Mouse (Mus musculus): Measurements from ENCODE around the gene Nono. TPM values are rescaled to one million over a fixed set of nuclear protein-coding genes. Genes with fewer than 3 reads are reported as not detected.
A peak's percentile ranks its signal among the peaks of the same experiment; 100 is the strongest.
"Not testable (repeated sequence)": the region's sequence is repeated elsewhere in the genome, so short reads cannot be mapped to it uniquely, and the experiment has no call there.

The Nono gene
- total RNA-seq, 2 experiments from 2014 or later = 40.0 to 42.7 TPM

- Histone ChIP-seq H3K4me3 (peak within 1 kb of the TSS; percentile 72), H3K27ac (peak within 1 kb of the TSS; percentile 91)
- TF ChIP-seq CTCF (IDR thresholded peaks at IDR 0.05) = no peak
- intact Hi-C loops (cut with DNase I) = loop anchor here (10.0 kb wide), 1 partner anchor 94 kb away; no protein-coding TSS in a partner anchor
- DNase-seq = no peak
These were observed 8.4 kb upstream of the Nono start, which contains the start of gene Zmym3 for GRCm38 (mm10) chrX:101420700-101421095. Zmym3 (minus strand) TSS chrX:101420849.

- Histone ChIP-seq H3K27ac (no peak overlapping the region), H3K4me3 (no peak overlapping the region)
- no peak for TF ChIP-seq CTCF (IDR thresholded peaks at IDR 0.05)
- intact Hi-C loops (cut with DNase I) = loop anchor here (10.0 kb wide), 1 partner anchor 91 kb away; no protein-coding TSS in a partner anchor
- no peak for DNase-seq
These were observed 5.7 kb upstream of the Nono start for GRCm38 (mm10) chrX:101423462-101423861.

GRCm38 (mm10) chrX:101427774-101428173 lies 1.3 kb upstream of the Nono start:
- Histone ChIP-seq H3K4me3 (no peak overlapping the region), H3K27ac (no peak overlapping the region)
- DNase-seq = peak; percentile 44
- TF ChIP-seq CTCF (IDR thresholded peaks at IDR 0.05) = peak; percentile 63
- intact Hi-C loops (cut with DNase I) = loop anchor here (5.0 to 10.0 kb wide), 2 partner anchors 87 to 295 kb away; no protein-coding TSS in a partner anchor

- H3K4me3 ChIP-seq = peak overlapping the region; percentile 88
- peak overlapping the region; percentile 93 for H3K27ac ChIP-seq
- DNase-seq = no peak
- intact Hi-C loops (cut with DNase I) = loop anchor here (1.0 to 10.0 kb wide), 3 partner anchors 59 to 296 kb away; no protein-coding TSS in a partner anchor
- no peak for TF ChIP-seq CTCF (IDR thresholded peaks at IDR 0.05)
These were observed 355 bp upstream of the Nono start for GRCm38 (mm10) chrX:101428785-101429141.

GRCm38 (mm10) chrX:101429976-101430375 lies 858 bp downstream of the Nono start:
- intact Hi-C loops (cut with DNase I) = loop anchor here (1.0 to 10.0 kb wide), 3 partner anchors 57 to 298 kb away; no protein-coding TSS in a partner anchor
- peak overlapping the region; percentile 88 for H3K4me3 ChIP-seq
- TF ChIP-seq CTCF (IDR thresholded peaks at IDR 0.05) = no peak
- H3K27ac ChIP-seq = peak overlapping the region; percentile 93
- DNase-seq = no peak

DNA sequence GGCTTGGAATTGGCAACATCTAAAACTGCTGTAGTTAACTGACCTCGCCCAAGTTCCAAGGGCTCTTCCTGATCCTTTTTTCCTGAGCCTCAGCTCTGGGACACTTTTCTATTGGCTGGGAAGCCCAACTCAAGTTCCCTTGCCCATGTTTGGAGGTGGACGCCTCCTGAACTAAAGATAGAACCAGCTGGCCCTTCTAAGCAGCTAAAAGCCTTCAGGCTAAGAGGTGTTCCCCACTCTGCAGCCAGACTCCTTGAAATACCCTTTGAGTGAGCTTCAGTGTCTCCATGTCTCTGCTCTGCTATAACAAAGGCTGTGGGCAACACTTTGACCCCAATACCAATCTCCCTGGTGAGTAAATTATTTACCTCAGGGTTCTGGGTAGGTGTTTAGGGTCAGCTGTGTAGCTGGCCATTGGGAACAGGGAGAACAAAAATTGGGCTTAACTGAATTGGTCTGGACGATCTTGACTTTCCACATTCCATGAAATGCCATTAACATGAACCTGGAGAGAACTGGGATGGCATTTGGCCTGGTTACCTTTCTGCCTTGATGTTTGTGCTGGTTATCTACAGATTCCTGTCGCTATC lies 19.9 kb downstream of the Nono start, which contains the start of gene Itgb1bp2:
Itgb1bp2 (plus strand) TSS at position 203 of the 590 bp plus-strand sequence.
- H3K27ac ChIP-seq = peak within 1 kb of the TSS; percentile 87
- intact Hi-C loops (cut with DNase I) = no loop called here
- peak; percentile 58 for DNase-seq
- H3K4me3 ChIP-seq = peak within 1 kb of the TSS; percentile 69
- no peak for TF ChIP-seq CTCF (IDR thresholded peaks at IDR 0.05)

GRCm38 (mm10) chrX:101451147-101451546 lies 22.0 kb downstream of the Nono start:
- no peak overlapping the region for H3K27ac ChIP-seq
- H3K4me3 ChIP-seq = peak overlapping the region; percentile 69
- DNase-seq = no peak
- intact Hi-C loops (cut with DNase I) = no loop called here
- TF ChIP-seq CTCF (IDR thresholded peaks at IDR 0.05) = no peak

GRCm38 (mm10) chrX:101451591-101451990 lies 22.5 kb downstream of the Nono start:
- TF ChIP-seq CTCF (IDR thresholded peaks at IDR 0.05) = no peak
- no peak for DNase-seq
- intact Hi-C loops (cut with DNase I) = no loop called here
- Histone ChIP-seq H3K27ac (no peak overlapping the region), H3K4me3 (peak overlapping the region; percentile 69)

GRCm38 (mm10) chrX:101472202-101472601 lies 43.1 kb downstream of the Nono start:
- Histone ChIP-seq H3K27ac (no peak overlapping the region), H3K4me3 (no peak overlapping the region)
- DNase-seq = no peak
- TF ChIP-seq CTCF (IDR thresholded peaks at IDR 0.05) = no peak
- intact Hi-C loops (cut with DNase I) = no loop called here

- DNase-seq = no peak
- Histone ChIP-seq H3K4me3 (no peak overlapping the region), H3K27ac (no peak overlapping the region)
- no peak for TF ChIP-seq CTCF (IDR thresholded peaks at IDR 0.05)
- intact Hi-C loops (cut with DNase I) = no loop called here
These were observed 52.7 kb downstream of the Nono start for GRCm38 (mm10) chrX:101481604-101482350.

DNA sequence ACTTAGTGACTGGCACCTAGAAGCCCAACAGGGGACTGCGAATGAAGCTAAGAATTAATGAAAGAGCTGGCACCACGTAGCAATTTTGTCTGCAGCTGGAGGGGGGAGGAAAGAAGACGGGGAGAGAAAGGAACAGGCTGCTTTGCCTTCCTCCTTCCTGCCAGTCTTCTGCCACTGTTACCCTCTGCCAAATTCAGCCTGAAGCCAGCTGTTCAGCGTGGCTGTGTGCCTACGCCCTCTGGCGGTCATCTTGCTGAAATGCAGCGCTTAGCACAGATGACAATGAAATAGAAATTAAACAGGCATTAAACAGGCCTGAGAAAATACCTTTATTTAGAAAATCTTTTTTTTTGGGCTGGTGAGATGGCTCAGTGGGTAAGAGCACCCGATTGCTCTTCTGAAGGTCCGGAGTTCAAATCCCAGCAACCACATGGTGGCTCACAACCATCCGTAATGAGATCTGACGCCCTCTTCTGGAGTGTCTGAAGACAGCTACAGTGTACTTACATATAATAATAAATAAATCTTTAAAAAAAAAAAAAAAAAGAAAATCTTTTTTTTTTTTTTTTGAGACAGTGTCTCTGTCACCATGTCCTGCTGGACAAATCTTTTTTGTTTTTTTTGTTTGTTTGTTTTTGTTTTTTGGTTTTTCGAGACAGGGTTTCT lies 57.5 kb downstream of the Nono start:
- DNase-seq = peak; percentile 62
- not testable (repeated sequence) for H3K27ac ChIP-seq, H3K4me3 ChIP-seq
- intact Hi-C loops (cut with DNase I) = loop anchor here (1.0 kb wide), 1 partner anchor 57 kb away; the partner anchor contains the start of gene Nono
- TF ChIP-seq CTCF (IDR thresholded peaks at IDR 0.05) = peak; percentile 75

Other genes starting within 250 kb of the Nono start
- gene Snx12, start 206.8 kb upstream of the Nono start, total RNA-seq (2021) = 10 to 100 TPM; 27.3 to 29.5 TPM
- gene Foxo4, start 174.8 kb upstream of the Nono start, total RNA-seq (2021) = 100 to 1,000 TPM; 126 to 127 TPM
- gene Gm614, start 165.3 kb upstream of the Nono start, total RNA-seq (2021) = not detected
- gene Il2rg, start 161.1 kb upstream of the Nono start, total RNA-seq (2021) = 1 to 10 TPM; 1.2 to 2.9 TPM
- not detected for gene Gm20489, start 160.3 kb upstream of the Nono start, total RNA-seq (2021)
- 10 to 100 TPM; 17.2 to 19.4 TPM for gene Med12, start 155.3 kb upstream of the Nono start, total RNA-seq (2021)
- gene Nlgn3, start 130.2 kb upstream of the Nono start, total RNA-seq (2021) = under 1 TPM; 0.06 to 0.18 TPM
- gene Gjb1, start 52.9 kb upstream of the Nono start, total RNA-seq (2021) = under 1 TPM; 0.14 to 0.20 TPM
- 10 to 100 TPM in 1 of 2 experiments, 1 to 10 TPM in 1; 9.1 to 10.7 TPM for gene Zmym3, start 8.5 kb upstream of the Nono start, total RNA-seq (2021)
- gene Itgb1bp2, start 19.8 kb downstream of the Nono start, total RNA-seq (2021) = 100 to 1,000 TPM; 121 to 175 TPM
- 10 to 100 TPM in 1 of 2 experiments, 1 to 10 TPM in 1; 8.3 to 11.0 TPM for gene Taf1, start 103.4 kb downstream of the Nono start, total RNA-seq (2021)
- 10 to 100 TPM; 67.2 to 86.4 TPM for gene Ogt, start 210.7 kb downstream of the Nono start, total RNA-seq (2021)

Measured in gastrocnemius, adult 2 months (tissue).